Mouse (Mus musculus): ENCODE measurements around the gene Pigv. TPM values are rescaled to one million over a fixed set of nuclear protein-coding genes. Genes with fewer than 3 reads are reported as not detected.
A peak's percentile ranks its signal among the peaks of the same experiment; 100 is the strongest.

Gene Pigv
- polyA plus RNA-seq, 1 experiment from 2014 or later: 14.6 TPM

DNA sequence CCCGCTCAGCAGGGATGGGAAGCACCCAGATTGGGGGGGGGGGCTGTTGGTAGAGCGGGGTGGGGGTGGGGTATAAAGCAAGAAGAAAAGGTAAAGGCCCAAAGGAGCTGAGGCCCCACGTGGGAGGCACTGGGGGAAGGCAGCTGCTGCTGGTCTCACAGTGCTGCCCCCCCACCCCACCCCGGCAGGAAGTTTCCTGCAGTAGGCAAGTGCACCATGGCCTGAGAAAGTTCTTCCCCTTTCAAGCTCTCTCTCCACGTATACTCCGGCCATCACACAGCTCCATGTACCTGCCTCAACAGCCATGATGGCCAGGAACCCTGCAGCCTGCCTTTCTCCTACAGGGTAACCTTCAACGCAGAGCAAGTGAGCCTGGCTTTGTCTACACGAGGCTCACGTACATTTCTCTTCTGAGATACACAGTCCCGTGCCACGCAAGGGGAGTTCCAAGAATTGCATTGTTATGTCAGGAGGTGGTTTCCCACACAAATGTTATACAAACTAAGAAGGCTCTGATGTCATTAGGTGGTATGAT lies 50.2 kb downstream of the Pigv start:
- no peak overlapping the region for H3K27ac ChIP-seq
- no peak overlapping the region for H3K4me2 ChIP-seq
- 80% methylated on average over 11 of the region's 11 CpGs for WGBS
- no peak overlapping the region for H3K9ac ChIP-seq
- H3K36me3 ChIP-seq: peaks cover 58% of the 10 kb centered on the region
- H3K9me3 ChIP-seq: no peaks in the 10 kb centered on the region
- H3K27me3 ChIP-seq: no peaks in the 10 kb centered on the region
- ATAC-seq (ENCODE audit: insufficient number of reproducible peaks, low FRiP score, low TSS enrichment, low read depth): no peak
- H3K4me1 ChIP-seq: no peaks in the 10 kb centered on the region
- no peak overlapping the region for H3K4me3 ChIP-seq

- H3K9ac ChIP-seq: no peak overlapping the region
- no peak for ATAC-seq (ENCODE audit: insufficient number of reproducible peaks, low FRiP score, low TSS enrichment, low read depth)
- no peaks in the 10 kb centered on the region for H3K9me3 ChIP-seq
- H3K4me3 ChIP-seq: no peak overlapping the region
- 81% methylated on average over 8 of the region's 8 CpGs for WGBS
- H3K36me3 ChIP-seq: peaks cover 52% of the 10 kb centered on the region
- no peaks in the 10 kb centered on the region for H3K27me3 ChIP-seq
- no peaks in the 10 kb centered on the region for H3K4me1 ChIP-seq
- H3K4me2 ChIP-seq: no peak overlapping the region
- no peak overlapping the region for H3K27ac ChIP-seq
These were observed 51.8 kb downstream of the Pigv start for GRCm38 (mm10) chr4:133620668-133621067.

GRCm38 (mm10) chr4:133619473-133620136 lies 52.8 kb downstream of the Pigv start:
- 69% methylated on average over 4 of the region's 4 CpGs for WGBS
- Histone ChIP-seq H3K27ac (no peak overlapping the region), H3K9me3 (no peaks in the 10 kb centered on the region), H3K9ac (no peak overlapping the region), H3K4me3 (no peak overlapping the region), H3K36me3 (peaks cover 53% of the 10 kb centered on the region), H3K4me2 (no peak overlapping the region), H3K27me3 (no peaks in the 10 kb centered on the region), H3K4me1 (no peaks in the 10 kb centered on the region)
- ATAC-seq (ENCODE audit: insufficient number of reproducible peaks, low FRiP score, low TSS enrichment, low read depth): no peak

DNA sequence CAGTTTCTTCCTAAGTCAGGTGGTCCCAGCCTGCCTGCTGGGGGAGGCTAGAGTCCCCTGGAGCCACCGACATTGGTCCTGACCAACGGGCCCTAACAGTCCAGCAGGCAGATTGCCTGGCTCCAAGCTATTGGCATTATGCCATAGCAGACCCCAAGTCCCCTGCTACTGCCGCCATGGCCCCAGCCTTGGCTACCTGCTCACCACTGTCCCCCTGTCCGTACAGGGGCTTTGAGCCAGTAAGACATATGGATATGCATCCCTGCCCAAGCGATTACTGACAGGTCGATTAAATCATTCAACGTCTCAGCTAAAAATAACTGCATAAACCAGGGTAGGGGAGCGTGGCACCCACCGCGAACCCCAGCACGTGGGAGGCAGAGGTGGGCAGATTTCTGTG lies 54.5 kb downstream of the Pigv start:
- Histone ChIP-seq H3K4me1 (0 out of 2 replicates have a peak, but pooled peaks cover 2% of the 10 kb centered on the region), H3K27ac (no peak overlapping the region), H3K9ac (no peak overlapping the region), H3K4me2 (no peak overlapping the region), H3K36me3 (peaks cover 61% of the 10 kb centered on the region), H3K9me3 (no peaks in the 10 kb centered on the region), H3K4me3 (no peak overlapping the region), H3K27me3 (no peaks in the 10 kb centered on the region)
- 91% methylated on average over 11 of the region's 11 CpGs for WGBS
- ATAC-seq (ENCODE audit: insufficient number of reproducible peaks, low FRiP score, low TSS enrichment, low read depth): no peak

DNA sequence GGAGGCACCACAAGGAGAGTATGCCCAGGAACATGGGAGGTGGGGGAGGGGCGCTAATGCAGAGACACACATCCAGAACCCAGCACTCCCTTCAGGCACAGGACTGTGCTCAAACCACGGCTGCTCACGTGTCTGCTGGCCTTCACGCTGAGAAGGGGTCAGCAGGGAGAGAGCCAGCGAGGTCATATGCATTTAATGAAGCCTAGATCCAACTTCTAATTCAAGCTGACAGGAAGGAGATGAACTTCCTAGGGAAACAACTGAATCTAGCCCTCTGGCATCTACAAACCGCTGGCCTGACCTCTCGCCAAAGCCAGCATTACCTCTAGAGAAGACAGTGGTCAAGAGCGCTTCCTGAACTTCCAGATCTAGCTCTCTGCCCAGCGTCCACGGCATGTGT lies 57.0 kb downstream of the Pigv start:
- Histone ChIP-seq H3K9ac (no peak overlapping the region), H3K9me3 (peaks cover 4% of the 10 kb centered on the region; the same call in 1 of the 2 replicates), H3K36me3 (peaks cover 66% of the 10 kb centered on the region), H3K4me2 (no peak overlapping the region), H3K27ac (no peak overlapping the region), H3K27me3 (no peaks in the 10 kb centered on the region), H3K4me3 (no peak overlapping the region), H3K4me1 (0 out of 2 replicates have a peak, but pooled peaks cover 2% of the 10 kb centered on the region)
- no peak for ATAC-seq (ENCODE audit: insufficient number of reproducible peaks, low FRiP score, low TSS enrichment, low read depth)
- 87% methylated on average over 10 of the region's 10 CpGs for whole genome bisulfite sequencing

GRCm38 (mm10) chr4:133614274-133614761 lies 58.1 kb downstream of the Pigv start:
- H3K36me3 ChIP-seq: peaks cover 60% of the 10 kb centered on the region
- ATAC-seq (ENCODE audit: insufficient number of reproducible peaks, low FRiP score, low TSS enrichment, low read depth): no peak

DNA sequence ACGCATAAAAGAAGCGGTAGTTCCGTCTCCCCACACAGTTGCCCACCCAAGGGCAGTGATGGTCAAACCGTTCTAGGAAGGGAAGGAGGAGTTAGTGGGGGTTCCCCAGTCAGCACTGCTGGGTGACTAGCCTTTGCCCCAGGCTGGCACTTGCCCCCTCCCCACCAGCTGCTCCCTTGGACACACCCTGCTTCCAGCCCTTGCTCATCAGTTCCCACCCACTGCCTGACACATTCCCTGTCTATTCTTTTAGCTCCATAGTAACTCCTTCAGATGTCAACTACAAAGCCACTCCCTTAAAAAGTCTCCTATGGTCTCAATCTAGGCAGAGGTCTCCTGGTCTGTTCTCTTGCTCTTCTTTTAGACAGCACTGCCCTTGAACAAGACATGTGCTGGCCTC lies 58.6 kb downstream of the Pigv start:
- H3K9ac ChIP-seq: no peak overlapping the region
- WGBS: 80% methylated on average over 4 of the region's 4 CpGs
- peaks cover 4% of the 10 kb centered on the region; the same call in 1 of the 2 replicates for H3K9me3 ChIP-seq
- 0 out of 2 replicates have a peak, but pooled peaks cover 2% of the 10 kb centered on the region for H3K4me1 ChIP-seq
- peak overlapping the region; percentile 47; the same call in 1 of the 2 replicates for H3K27ac ChIP-seq
- H3K4me3 ChIP-seq: no peak overlapping the region
- no peaks in the 10 kb centered on the region for H3K27me3 ChIP-seq
- no peak for ATAC-seq (ENCODE audit: insufficient number of reproducible peaks, low FRiP score, low TSS enrichment, low read depth)
- no peak overlapping the region for H3K4me2 ChIP-seq
- peaks cover 62% of the 10 kb centered on the region for H3K36me3 ChIP-seq

More at GRCm38 (mm10) chr4:133614274-133614761, 58.1 kb downstream of the Pigv start:
- Histone ChIP-seq H3K4me3 (no peak overlapping the region), H3K9me3 (peaks cover 4% of the 10 kb centered on the region; the same call in 1 of the 2 replicates), H3K27ac (peak overlapping the region; percentile 47; the same call in 1 of the 2 replicates), H3K4me2 (no peak overlapping the region), H3K27me3 (no peaks in the 10 kb centered on the region), H3K4me1 (0 out of 2 replicates have a peak, but pooled peaks cover 2% of the 10 kb centered on the region), H3K9ac (no peak overlapping the region)
- WGBS: 80% methylated on average over 8 of the region's 8 CpGs

- Histone ChIP-seq H3K4me3 (no peak overlapping the region), H3K36me3 (peaks cover 70% of the 10 kb centered on the region), H3K27me3 (no peaks in the 10 kb centered on the region), H3K27ac (no peak overlapping the region), H3K4me2 (no peak overlapping the region), H3K9me3 (peaks cover 4% of the 10 kb centered on the region; the same call in 1 of the 2 replicates), H3K4me1 (0 out of 2 replicates have a peak, but pooled peaks cover 2% of the 10 kb centered on the region), H3K9ac (no peak overlapping the region)
- 91% methylated on average over 8 of the region's 8 CpGs for WGBS
- ATAC-seq (ENCODE audit: insufficient number of reproducible peaks, low FRiP score, low TSS enrichment, low read depth): no peak
These were observed 59.4 kb downstream of the Pigv start for GRCm38 (mm10) chr4:133613026-133613425.

GRCm38 (mm10) chr4:133612416-133612815 lies 60.0 kb downstream of the Pigv start:
- H3K4me2 ChIP-seq: no peak overlapping the region
- H3K27ac ChIP-seq: no peak overlapping the region
- no peak overlapping the region for H3K9ac ChIP-seq
- ATAC-seq (ENCODE audit: insufficient number of reproducible peaks, low FRiP score, low TSS enrichment, low read depth): no peak
- H3K4me3 ChIP-seq: no peak overlapping the region
- no peaks in the 10 kb centered on the region for H3K27me3 ChIP-seq
- H3K4me1 ChIP-seq: 0 out of 2 replicates have a peak, but pooled peaks cover 5% of the 10 kb centered on the region
- H3K36me3 ChIP-seq: peaks cover 75% of the 10 kb centered on the region
- peaks cover 4% of the 10 kb centered on the region; the same call in 1 of the 2 replicates for H3K9me3 ChIP-seq
- WGBS: over 99% methylated on average over 7 of the region's 7 CpGs

DNA sequence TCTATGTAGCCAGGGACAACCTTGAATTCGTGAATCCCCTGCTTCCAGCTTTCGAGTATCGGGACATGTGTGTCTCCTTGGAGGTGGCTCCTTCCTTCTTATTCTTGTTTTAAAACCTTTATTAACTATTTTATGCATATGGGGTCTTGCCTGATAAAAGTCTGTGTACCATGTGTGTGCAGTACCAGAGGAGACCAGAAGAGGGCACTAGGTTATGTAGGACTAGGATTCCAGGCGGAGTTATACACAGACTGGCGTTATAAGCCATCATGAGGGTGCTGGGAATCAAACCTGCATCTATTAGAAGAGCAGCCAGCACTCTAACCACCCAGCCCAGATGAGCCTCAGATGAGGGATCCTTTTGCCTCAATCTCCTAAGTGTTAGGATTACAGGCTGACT lies 60.6 kb downstream of the Pigv start:
- H3K9ac ChIP-seq: no peak overlapping the region
- H3K4me1 ChIP-seq: 0 out of 2 replicates have a peak, but pooled peaks cover 5% of the 10 kb centered on the region
- H3K4me2 ChIP-seq: no peak overlapping the region
- no peak for ATAC-seq (ENCODE audit: insufficient number of reproducible peaks, low FRiP score, low TSS enrichment, low read depth)
- peaks cover 4% of the 10 kb centered on the region; the same call in 1 of the 2 replicates for H3K9me3 ChIP-seq
- H3K27me3 ChIP-seq: no peaks in the 10 kb centered on the region
- H3K27ac ChIP-seq: no peak overlapping the region
- 96% methylated on average over 5 of the region's 5 CpGs for WGBS
- H3K4me3 ChIP-seq: no peak overlapping the region
- H3K36me3 ChIP-seq: peaks cover 75% of the 10 kb centered on the region
